Mouse (Mus musculus): Measurements from ENCODE around the gene Epn3.
A peak's percentile ranks its signal among the peaks of the same experiment; 100 is the strongest.

The Epn3 gene

GRCm38 (mm10) chr11:94499661-94500152 lies at the start of gene Epn3:
TSS of gene Epn3 (minus strand) at chr11:94499974.
- peak; percentile 61 for DNase-seq (ENCODE audit: low spot score)

- DNase-seq (ENCODE audit: low spot score) = peak; percentile 98
Observed at GRCm38 (mm10) chr11:94548888-94549690, 49.3 kb upstream of the Epn3 start, which contains the start of gene Rsad1. TSS of gene Rsad1 (minus strand) at chr11:94549255.

GRCm38 (mm10) chr11:94548041-94548784 lies 48.4 kb upstream of the Epn3 start:
- peak; percentile 75 for DNase-seq (ENCODE audit: low spot score)

- no peak for DNase-seq (ENCODE audit: low spot score)
Observed at GRCm38 (mm10) chr11:94547271-94547670, 47.5 kb upstream of the Epn3 start.

- no peak for DNase-seq (ENCODE audit: low spot score)
Observed at GRCm38 (mm10) chr11:94546381-94546780, 46.6 kb upstream of the Epn3 start.

- DNase-seq (ENCODE audit: low spot score) = no peak
Observed at GRCm38 (mm10) chr11:94544422-94544821, 44.6 kb upstream of the Epn3 start.

- peak; percentile 97 for DNase-seq (ENCODE audit: low spot score)
Observed at GRCm38 (mm10) chr11:94543932-94544331, 44.2 kb upstream of the Epn3 start.

- DNase-seq (ENCODE audit: low spot score) = no peak
Observed at GRCm38 (mm10) chr11:94543344-94543743, 43.6 kb upstream of the Epn3 start.

- DNase-seq (ENCODE audit: low spot score) = no peak
Observed at GRCm38 (mm10) chr11:94542400-94542799, 42.6 kb upstream of the Epn3 start.

GRCm38 (mm10) chr11:94539761-94540160 lies 40.0 kb upstream of the Epn3 start:
- no peak for DNase-seq (ENCODE audit: low spot score)

- DNase-seq (ENCODE audit: low spot score) = no peak
Observed at GRCm38 (mm10) chr11:94538733-94539292, 39.0 kb upstream of the Epn3 start.

- no peak for DNase-seq (ENCODE audit: low spot score)
Observed at GRCm38 (mm10) chr11:94533171-94533570, 33.4 kb upstream of the Epn3 start.

GRCm38 (mm10) chr11:94528879-94529278 lies 29.1 kb upstream of the Epn3 start:
- no peak for DNase-seq (ENCODE audit: low spot score)

GRCm38 (mm10) chr11:94526171-94526879 lies 26.6 kb upstream of the Epn3 start:
- no peak for DNase-seq (ENCODE audit: low spot score)

- peak; percentile 69 for DNase-seq (ENCODE audit: low spot score)
Observed at GRCm38 (mm10) chr11:94521219-94521843, 21.6 kb upstream of the Epn3 start, which contains the start of gene Mycbpap. TSS of gene Mycbpap (minus strand) at chr11:94521742.

GRCm38 (mm10) chr11:94513452-94513851 lies 13.7 kb upstream of the Epn3 start:
- DNase-seq (ENCODE audit: low spot score) = no peak

- DNase-seq (ENCODE audit: low spot score) = no peak
Observed at GRCm38 (mm10) chr11:94508976-94509375, 9.2 kb upstream of the Epn3 start.

- DNase-seq (ENCODE audit: low spot score) = no peak
Observed at GRCm38 (mm10) chr11:94501482-94501881, 1.7 kb upstream of the Epn3 start.

- no peak for DNase-seq (ENCODE audit: low spot score)
Observed at GRCm38 (mm10) chr11:94500362-94500761, 588 bp upstream of the Epn3 start.

GRCm38 (mm10) chr11:94499035-94499434 lies 739 bp downstream of the Epn3 start:
- DNase-seq (ENCODE audit: low spot score) = no peak
